Mouse (Mus musculus): Measurements from ENCODE around the gene Tmem129.

- TF ChIP-seq TAL1 (IDR thresholded peaks at IDR 0.05; ENCODE audit: low read length) (no peak), GATA1 (IDR thresholded peaks at IDR 0.05; ENCODE audit: low read length) (no peak)
Observed at GRCm38 (mm10) chr5:33707163-33707562, 48.9 kb upstream of the Tmem129 start.

Data from erythroblast, embryonic 14.5 days (primary cell).